ENCODE assay signal across 23 mouse cellular contexts in the genomic region with DNA sequence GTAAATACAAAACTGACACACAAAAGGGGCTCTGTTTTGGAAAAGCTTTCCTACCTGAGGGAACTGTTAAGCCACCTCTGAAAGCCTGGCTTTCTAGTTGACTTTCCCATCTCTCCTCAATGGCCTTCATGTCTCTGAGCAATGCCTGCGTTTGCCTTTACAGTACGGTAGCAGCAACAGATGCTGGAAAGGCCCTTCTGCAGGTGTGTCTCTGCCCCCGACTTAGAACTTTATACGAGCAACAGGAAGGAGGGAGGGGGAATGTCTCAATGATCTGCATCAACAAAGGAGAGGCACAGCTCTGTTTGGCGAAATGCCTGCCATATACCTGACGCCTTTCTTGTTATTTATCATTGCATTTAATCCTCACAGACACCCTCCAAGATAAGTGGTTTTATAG.
DNase-seq lines count a peak whose midpoint lies in the region; ATAC-seq lines count a peak whose summit lies in the region.
"Had no signal": no experiment of that assay in that cellular context is flagged by ENCODE, and none has a peak within 500 bp of the region (broad histone marks: within the 10 kb centered on the region; RNA-seq: fewer than 3 reads in every experiment).

No protein-coding gene starts in this region.

- DNase-seq in spleen, postnatal 36 days (ENCODE audit: low spot score in 2 of 2), result peak; percentile 29 to 30
- no peak for DNase-seq in spleen, postnatal 14 days (ENCODE audit: low spot score in 2 of 2)
- peak; percentile 72 to 79 for DNase-seq in thymus, postnatal 10 days (ENCODE audit: low spot score in 2 of 2)
- no peak for DNase-seq in ovary, postnatal 36 days (ENCODE audit: low spot score)
- no peak for DNase-seq in cerebellum, postnatal 36 days
- DNase-seq: cerebellum, adult 9-10 months; heart, postnatal 4 days; kidney, postnatal 4 days; lung, adult 18-20 months; right cerebral cortex, postnatal 25 days had no signal

- H3K27me3 ChIP-seq in forebrain, embryonic 15.5 days, result no peaks in the 10 kb centered on the region
- H3K27me3 ChIP-seq: embryonic facial prominence, embryonic 12.5 days; heart, embryonic 12.5 days; hindbrain, embryonic 15.5 days; kidney, embryonic 15.5 days; megakaryocyte, embryonic 14.5 days; midbrain, embryonic 15.5 days; neural tube, embryonic 15.5 days had no signal

- H3K36me3 ChIP-seq in forebrain, embryonic 15.5 days, result no peaks in the 10 kb centered on the region
- H3K36me3 ChIP-seq: embryonic facial prominence, embryonic 12.5 days; G1E; heart, embryonic 12.5 days; hindbrain, embryonic 15.5 days; kidney, embryonic 15.5 days; midbrain, embryonic 15.5 days; neural tube, embryonic 15.5 days had no signal

- WGBS in forebrain, embryonic 15.5 days, result 66% methylated on average over 6 of the region's 6 CpGs

- no peak overlapping the region for H3K4me3 ChIP-seq in forebrain, embryonic 15.5 days
- H3K4me3 ChIP-seq: embryonic facial prominence, embryonic 12.5 days; heart, embryonic 12.5 days; hindbrain, embryonic 15.5 days; kidney, embryonic 15.5 days; megakaryocyte, embryonic 14.5 days; midbrain, embryonic 15.5 days; myocyte; neural tube, embryonic 15.5 days had no signal

- H3K9ac ChIP-seq in forebrain, embryonic 15.5 days (replicated peaks), result no peak overlapping the region
- H3K9ac ChIP-seq: embryonic facial prominence, embryonic 12.5 days; heart, embryonic 12.5 days; hindbrain, embryonic 15.5 days; kidney, embryonic 15.5 days; midbrain, embryonic 15.5 days; neural tube, embryonic 15.5 days had no signal

- no peaks in the 10 kb centered on the region for H3K9me3 ChIP-seq in forebrain, embryonic 15.5 days
- H3K9me3 ChIP-seq: embryonic facial prominence, embryonic 12.5 days; heart, embryonic 12.5 days; hindbrain, embryonic 15.5 days; kidney, embryonic 15.5 days; midbrain, embryonic 15.5 days; neural tube, embryonic 15.5 days had no signal

- H3K4me1 ChIP-seq in forebrain, embryonic 15.5 days, result peaks cover 20% of the 10 kb centered on the region
- H3K4me1 ChIP-seq: embryonic facial prominence, embryonic 12.5 days; megakaryocyte, embryonic 14.5 days; midbrain, embryonic 15.5 days had no signal

- no peak overlapping the region for H3K4me2 ChIP-seq in forebrain, embryonic 15.5 days (replicated peaks)
- H3K4me2 ChIP-seq: embryonic facial prominence, embryonic 12.5 days; heart, embryonic 12.5 days; hindbrain, embryonic 15.5 days; kidney, embryonic 15.5 days; liver, embryonic 11.5 days; midbrain, embryonic 15.5 days; neural tube, embryonic 15.5 days had no signal

- ATAC-seq in inflammation-experienced regulatory T-cells, adult 6 months, result peak; percentile 48
- no peak for ATAC-seq in forebrain, embryonic 15.5 days (replicated peaks)
- ATAC-seq: forebrain, embryonic 16.5 days; midbrain, embryonic 15.5 days had no signal

- no peak overlapping the region for H3K27ac ChIP-seq in forebrain, embryonic 15.5 days (replicated peaks)
- H3K27ac ChIP-seq: embryonic facial prominence, embryonic 12.5 days; hindbrain, embryonic 15.5 days; kidney, embryonic 15.5 days; midbrain, embryonic 15.5 days; neural tube, embryonic 15.5 days had no signal

Comparison
In these comparisons a context has a peak if more than half of its experiments do, and no peak if none do; other contexts are left out.
1. DNase-seq: peak in spleen, postnatal 36 days (2 of 2) and thymus, postnatal 10 days (2 of 2); none in spleen, postnatal 14 days (0 of 2), ovary, postnatal 36 days (single experiment) and cerebellum, postnatal 36 days (0 of 2).